Mouse (Mus musculus) intestine, embryonic 16.5 days (tissue): ENCODE data around the gene Spata6. TPM values are rescaled to one million over a fixed set of nuclear protein-coding genes. Genes with fewer than 3 reads are reported as not detected.

ENCODE experiments used
- ATAC-seq: fragments of 200-750 bp; cut with Nextera tagmentation; 2 replicates; pipeline ENCODE4 v1.8.0; 2017; ENCODE audit warnings: moderate TSS enrichment, moderate library complexity
- H3K27ac ChIP-seq: fragments of 300-500 bp; sonication (generic); 2 replicates; pipeline ENCODE4 v1.5.1; 2014; ENCODE audit warnings: mild to moderate bottlenecking, low read length
- H3K27me3 ChIP-seq: fragments of 300-500 bp; sonication (generic); replicated peaks from 2 replicates; pipeline ENCODE4 v1.6.1; 2014; ENCODE audit warnings: low read length, control low read depth, mixed read lengths; ENCODE audit not compliant: control insufficient read depth, insufficient read depth
- H3K36me3 ChIP-seq: fragments of 300-500 bp; sonication (generic); 2 replicates; pipeline ENCODE4 v1.6.1; 2014; ENCODE audit warnings: low read length, control low read depth; ENCODE audit not compliant: control insufficient read depth, insufficient read depth
- H3K4me1 ChIP-seq: fragments of 300-500 bp; sonication (generic); 2 replicates; pipeline ENCODE4 v1.6.1; 2014; ENCODE audit warnings: low read length, control low read depth, mixed read lengths; ENCODE audit not compliant: control insufficient read depth, insufficient read depth
- H3K4me2 ChIP-seq: fragments of 300-500 bp; sonication (generic); 2 replicates; pipeline ENCODE4 v1.6.1; 2014; ENCODE audit warnings: low read depth, low read length, control low read depth
- H3K4me3 ChIP-seq: fragments of 300-500 bp; sonication (generic); 2 replicates; pipeline ENCODE4 v1.5.1; 2014; ENCODE audit warnings: mild to moderate bottlenecking, low read length
- H3K9ac ChIP-seq: fragments of 300-500 bp; sonication (generic); 2 replicates; pipeline ENCODE4 v1.6.1; 2014; ENCODE audit warnings: low read depth, low read length
- H3K9me3 ChIP-seq: fragments of 300-500 bp; sonication (generic); 2 replicates; pipeline ENCODE4 v1.6.1; 2016; ENCODE audit warnings: low read length, control low read depth; ENCODE audit not compliant: control insufficient read depth
- WGBS: fragments of 180-500 bp; shearing (Covaris S2); extraction: QIAGEN DNeasy Blood & Tissue Kit; methylation state at CpG from one replicate; pipeline ENCODE4 v1.1.7; 2014; 5-methylcytosine and 5-hydroxymethylcytosine counted together
- polyA plus RNA-seq: library from polyadenylated mRNA; unstranded; fragments of >200 nt; fragmentation: Nextera tagmentation; extraction: Ambion mirVana; gene quantifications from 2 replicates; pipeline ENCODE4 v1.2.1, GENCODE M21; 2015

Gene Spata6
- polyA plus RNA-seq, 1 experiment from 2014 or later, result 14.0 TPM

- Histone ChIP-seq H3K9ac (no peak overlapping the region), H3K4me2 (no peak overlapping the region), H3K27me3 (no peaks in the 10 kb centered on the region), H3K27ac (no peak overlapping the region), H3K9me3 (no peaks in the 10 kb centered on the region), H3K36me3 (no peaks in the 10 kb centered on the region), H3K4me3 (no peak overlapping the region), H3K4me1 (no peaks in the 10 kb centered on the region)
- 71% methylated on average over 4 of the region's 4 CpGs for WGBS
- no peak for ATAC-seq
Observed at GRCm38 (mm10) chr4:111780533-111780932, 60.7 kb downstream of the Spata6 start.

- no peak for ATAC-seq
- Histone ChIP-seq H3K27ac (no peak overlapping the region), H3K4me3 (no peak overlapping the region), H3K4me2 (no peak overlapping the region), H3K36me3 (no peaks in the 10 kb centered on the region), H3K9me3 (no peaks in the 10 kb centered on the region), H3K9ac (no peak overlapping the region), H3K4me1 (no peaks in the 10 kb centered on the region), H3K27me3 (no peaks in the 10 kb centered on the region)
- WGBS, result 93% methylated on average over 3 of the region's 3 CpGs
Observed at GRCm38 (mm10) chr4:111799892-111800291, 80.1 kb downstream of the Spata6 start.

- no peak overlapping the region for H3K4me3 ChIP-seq
- 90% methylated on average over 2 of the region's 2 CpGs for WGBS
- H3K27me3 ChIP-seq, result no peaks in the 10 kb centered on the region
- H3K9me3 ChIP-seq, result no peaks in the 10 kb centered on the region
- H3K9ac ChIP-seq, result no peak overlapping the region
- no peaks in the 10 kb centered on the region for H3K36me3 ChIP-seq
- ATAC-seq, result no peak
- no peak overlapping the region for H3K27ac ChIP-seq
- H3K4me1 ChIP-seq, result no peaks in the 10 kb centered on the region
- no peak overlapping the region for H3K4me2 ChIP-seq
Observed at GRCm38 (mm10) chr4:111803164-111803563, 83.4 kb downstream of the Spata6 start.

GRCm38 (mm10) chr4:111817478-111817877 lies 97.7 kb downstream of the Spata6 start:
- Histone ChIP-seq H3K4me1 (no peaks in the 10 kb centered on the region), H3K27ac (no peak overlapping the region), H3K4me3 (no peak overlapping the region), H3K36me3 (no peaks in the 10 kb centered on the region), H3K27me3 (no peaks in the 10 kb centered on the region), H3K9me3 (no peaks in the 10 kb centered on the region), H3K9ac (no peak overlapping the region), H3K4me2 (no peak overlapping the region)
- no peak for ATAC-seq
- WGBS, result 43% methylated on average over 4 of the region's 4 CpGs

- Histone ChIP-seq H3K27ac (no peak overlapping the region), H3K27me3 (no peaks in the 10 kb centered on the region), H3K4me3 (no peak overlapping the region), H3K4me1 (no peaks in the 10 kb centered on the region), H3K36me3 (no peaks in the 10 kb centered on the region), H3K9ac (no peak overlapping the region), H3K9me3 (no peaks in the 10 kb centered on the region), H3K4me2 (no peak overlapping the region)
- ATAC-seq, result no peak
- 93% methylated on average over 6 of the region's 6 CpGs for whole genome bisulfite sequencing
Observed at GRCm38 (mm10) chr4:111838882-111839281, 119.1 kb downstream of the Spata6 start.

GRCm38 (mm10) chr4:111852626-111853025 lies 132.8 kb downstream of the Spata6 start:
- Histone ChIP-seq H3K36me3 (no peaks in the 10 kb centered on the region), H3K27ac (no peak overlapping the region), H3K27me3 (no peaks in the 10 kb centered on the region), H3K4me2 (no peak overlapping the region), H3K9ac (no peak overlapping the region), H3K4me3 (no peak overlapping the region), H3K9me3 (no peaks in the 10 kb centered on the region), H3K4me1 (no peaks in the 10 kb centered on the region)
- ATAC-seq, result no peak

GRCm38 (mm10) chr4:111866701-111867100 lies 146.9 kb downstream of the Spata6 start:
- no peak overlapping the region for H3K27ac ChIP-seq
- no peak overlapping the region for H3K9ac ChIP-seq
- no peak overlapping the region for H3K4me3 ChIP-seq
- H3K36me3 ChIP-seq, result no peaks in the 10 kb centered on the region
- WGBS, result 80% methylated on average over 5 of the region's 5 CpGs
- H3K4me1 ChIP-seq, result no peaks in the 10 kb centered on the region
- no peak overlapping the region for H3K4me2 ChIP-seq
- no peaks in the 10 kb centered on the region for H3K27me3 ChIP-seq
- no peaks in the 10 kb centered on the region for H3K9me3 ChIP-seq
- ATAC-seq, result no peak

- no peak for ATAC-seq
- Histone ChIP-seq H3K27me3 (no peaks in the 10 kb centered on the region), H3K4me2 (no peak overlapping the region), H3K27ac (no peak overlapping the region), H3K9ac (no peak overlapping the region), H3K4me1 (no peaks in the 10 kb centered on the region), H3K36me3 (no peaks in the 10 kb centered on the region), H3K4me3 (no peak overlapping the region), H3K9me3 (no peaks in the 10 kb centered on the region)
- 83% methylated on average over 2 of the region's 2 CpGs for whole genome bisulfite sequencing
Observed at GRCm38 (mm10) chr4:111867743-111868401, 148.1 kb downstream of the Spata6 start.
